Mouse (Mus musculus) limb, embryonic 12.5 days (tissue): ENCODE results near the gene Stt3a. TPM values are rescaled to one million over a fixed set of nuclear protein-coding genes. Genes with fewer than 3 reads are reported as not detected.

Experiments
- ATAC-seq: fragments of 200-750 bp; cut with Nextera tagmentation; 2 replicates; pipeline ENCODE4 v1.8.0; 2017; ENCODE audit warnings: low read depth, moderate TSS enrichment; ENCODE audit not compliant: insufficient number of reproducible peaks, insufficient read depth, low FRiP score, low TSS enrichment
- H3K27ac ChIP-seq: fragments of 300-500 bp; sonication (generic); 2 replicates; pipeline ENCODE4 v1.5.1; 2016; ENCODE audit warnings: mild to moderate bottlenecking, moderate library complexity
- H3K27me3 ChIP-seq: fragments of 300-500 bp; sonication (generic); 2 replicates; pipeline ENCODE4 v1.6.1; 2016; ENCODE audit warnings: mild to moderate bottlenecking, moderate library complexity
- H3K36me3 ChIP-seq: fragments of 300-500 bp; sonication (generic); 2 replicates; pipeline ENCODE4 v1.6.1; 2016; ENCODE audit warnings: mild to moderate bottlenecking, moderate library complexity
- H3K4me1 ChIP-seq: fragments of 300-500 bp; sonication (generic); replicated peaks from 2 replicates; pipeline ENCODE4 v1.6.1; 2016
- H3K4me2 ChIP-seq: fragments of 300-500 bp; sonication (generic); 2 replicates; pipeline ENCODE4 v1.6.1; 2016; ENCODE audit warnings: mild to moderate bottlenecking, moderate library complexity
- H3K4me3 ChIP-seq: fragments of 300-500 bp; sonication (generic); replicated peaks from 2 replicates; pipeline ENCODE4 v1.5.1; 2016; ENCODE audit warnings: mild to moderate bottlenecking
- H3K9ac ChIP-seq: fragments of 300-500 bp; sonication (generic); replicated peaks from 2 replicates; pipeline ENCODE4 v1.6.1; 2016; ENCODE audit warnings: mild to moderate bottlenecking, moderate library complexity
- H3K9me3 ChIP-seq: fragments of 300-500 bp; sonication (generic); 2 replicates; pipeline ENCODE4 v1.6.1; 2016; ENCODE audit warnings: mild to moderate bottlenecking, moderate library complexity
- WGBS: fragments of 180-500 bp; shearing (Covaris S2); methylation state at CpG from one replicate; pipeline ENCODE4 v1.1.7; 2016; 5-methylcytosine and 5-hydroxymethylcytosine counted together
- polyA plus RNA-seq: library from polyadenylated mRNA; unstranded; fragments of >200 nt; fragmentation: Nextera tagmentation; extraction: Ambion mirVana; gene quantifications from 2 replicates; pipeline ENCODE4 v1.2.1, GENCODE M21; 2016

Gene Stt3a
- polyA plus RNA-seq, 1 experiment from 2014 or later = 243 TPM

GRCm38 (mm10) chr9:36707304-36707703 is 60.2 kb downstream of the Stt3a start:
- H3K27ac ChIP-seq = no peak overlapping the region
- H3K36me3 ChIP-seq = peaks cover 36% of the 10 kb centered on the region
- WGBS = 93% methylated on average over 6 of the region's 6 CpGs
- no peak overlapping the region for H3K4me3 ChIP-seq
- H3K27me3 ChIP-seq = no peaks in the 10 kb centered on the region
- ATAC-seq = no peak
- H3K9ac ChIP-seq = no peak overlapping the region
- no peaks in the 10 kb centered on the region for H3K4me1 ChIP-seq
- H3K9me3 ChIP-seq = no peaks in the 10 kb centered on the region
- no peak overlapping the region for H3K4me2 ChIP-seq

GRCm38 (mm10) chr9:36705923-36706322 is 61.6 kb downstream of the Stt3a start:
- no peaks in the 10 kb centered on the region for H3K4me1 ChIP-seq
- peaks cover 29% of the 10 kb centered on the region for H3K36me3 ChIP-seq
- H3K9me3 ChIP-seq = no peaks in the 10 kb centered on the region
- 81% methylated on average over 3 of the region's 3 CpGs for WGBS
- no peak for ATAC-seq
- H3K9ac ChIP-seq = no peak overlapping the region
- no peak overlapping the region for H3K27ac ChIP-seq
- H3K4me3 ChIP-seq = no peak overlapping the region
- H3K4me2 ChIP-seq = no peak overlapping the region
- H3K27me3 ChIP-seq = no peaks in the 10 kb centered on the region

- no peak overlapping the region for H3K9ac ChIP-seq
- H3K36me3 ChIP-seq = no peaks in the 10 kb centered on the region
- no peaks in the 10 kb centered on the region for H3K27me3 ChIP-seq
- no peak overlapping the region for H3K4me2 ChIP-seq
- WGBS = 92% methylated on average over 10 of the region's 10 CpGs
- H3K9me3 ChIP-seq = no peaks in the 10 kb centered on the region
- no peak overlapping the region for H3K4me3 ChIP-seq
- no peak overlapping the region for H3K27ac ChIP-seq
- ATAC-seq = no peak
- H3K4me1 ChIP-seq = no peaks in the 10 kb centered on the region
These were observed 73.2 kb downstream of the Stt3a start for GRCm38 (mm10) chr9:36694276-36694675.

- no peaks in the 10 kb centered on the region for H3K36me3 ChIP-seq
- H3K9ac ChIP-seq = no peak within 1 kb of the TSS
- H3K4me2 ChIP-seq = no peak within 1 kb of the TSS
- no peak within 1 kb of the TSS for H3K27ac ChIP-seq
- no peaks in the 10 kb centered on the region for H3K4me1 ChIP-seq
- WGBS = 66% methylated on average over 1 of the region's 1 CpGs
- H3K27me3 ChIP-seq = no peaks in the 10 kb centered on the region
- no peak within 1 kb of the TSS for H3K4me3 ChIP-seq
- no peak for ATAC-seq
- no peaks in the 10 kb centered on the region for H3K9me3 ChIP-seq
These were observed 74.6 kb downstream of the Stt3a start, which contains the start of gene Acrv1 for GRCm38 (mm10) chr9:36692920-36693319. TSS of gene Acrv1 (plus strand) at chr9:36693220.

GRCm38 (mm10) chr9:36687329-36687728 is 80.2 kb downstream of the Stt3a start:
- H3K4me2 ChIP-seq = no peak overlapping the region
- H3K27me3 ChIP-seq = no peaks in the 10 kb centered on the region
- no peaks in the 10 kb centered on the region for H3K36me3 ChIP-seq
- no peak overlapping the region for H3K9ac ChIP-seq
- H3K9me3 ChIP-seq = no peaks in the 10 kb centered on the region
- H3K27ac ChIP-seq = no peak overlapping the region
- ATAC-seq = no peak
- H3K4me3 ChIP-seq = no peak overlapping the region
- no peaks in the 10 kb centered on the region for H3K4me1 ChIP-seq

- H3K9me3 ChIP-seq = no peaks in the 10 kb centered on the region
- no peaks in the 10 kb centered on the region for H3K36me3 ChIP-seq
- no peak overlapping the region for H3K4me2 ChIP-seq
- no peaks in the 10 kb centered on the region for H3K27me3 ChIP-seq
- no peak overlapping the region for H3K4me3 ChIP-seq
- ATAC-seq = no peak
- H3K27ac ChIP-seq = no peak overlapping the region
- WGBS = 67% methylated on average over 2 of the region's 2 CpGs
- no peaks in the 10 kb centered on the region for H3K4me1 ChIP-seq
- no peak overlapping the region for H3K9ac ChIP-seq
These were observed 86.1 kb downstream of the Stt3a start for GRCm38 (mm10) chr9:36681424-36681823.

Other genes starting within 250 kb of the Stt3a start
- not detected in 2 replicates for gene Gm5615, start 225.7 kb downstream of the Stt3a start, polyA plus RNA-seq
- not detected in 2 replicates for gene Gm17689, start 185.0 kb downstream of the Stt3a start, polyA plus RNA-seq
- gene A630095E13Rik, start 124.3 kb downstream of the Stt3a start, polyA plus RNA-seq = not detected in 2 replicates
- not detected in 2 replicates for gene Acrv1, start 74.5 kb downstream of the Stt3a start, polyA plus RNA-seq
- 50.5 and 55.8 TPM in 2 replicates for gene Chek1, start 40.6 kb downstream of the Stt3a start, polyA plus RNA-seq
- 103 and 106 TPM in 2 replicates for gene Ei24, start 29.7 kb upstream of the Stt3a start, polyA plus RNA-seq
- 20.9 and 23.7 TPM in 2 replicates for gene Fez1, start 54.2 kb upstream of the Stt3a start, polyA plus RNA-seq